Mouse (Mus musculus): ENCODE data around the gene Cmtm5. TPM values are rescaled to one million over a fixed set of nuclear protein-coding genes. Genes with fewer than 3 reads are reported as not detected.
A peak's percentile ranks its signal among the peaks of the same experiment; 100 is the strongest.

The Cmtm5 gene
- polyA plus RNA-seq, 1 experiment from 2014 or later, result 3.2 TPM

DNA sequence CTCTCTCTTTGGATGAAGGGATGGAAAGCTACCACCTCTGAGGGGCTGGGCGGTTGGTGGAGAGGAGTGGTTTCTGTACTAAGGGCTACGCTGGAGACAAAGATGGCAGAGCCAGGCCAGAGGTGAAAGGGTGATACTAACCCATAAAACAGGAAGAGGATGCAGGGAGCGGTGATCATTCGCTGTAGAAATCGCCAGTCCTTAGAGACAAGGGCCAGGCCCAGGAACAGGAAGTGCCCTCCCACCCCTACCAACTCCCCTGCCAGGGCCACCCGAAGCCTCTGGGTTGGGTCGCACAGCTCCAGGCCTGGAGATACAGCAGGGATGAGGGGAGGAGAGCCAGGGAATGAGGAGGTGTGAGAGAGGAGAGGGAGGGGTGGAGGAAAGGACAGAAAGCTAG, 27.4 kb upstream of the Cmtm5 start:
- 81% methylated on average over 7 of the region's 7 CpGs for WGBS
- DNase-seq (ENCODE audit: low spot score), result no peak

DNA sequence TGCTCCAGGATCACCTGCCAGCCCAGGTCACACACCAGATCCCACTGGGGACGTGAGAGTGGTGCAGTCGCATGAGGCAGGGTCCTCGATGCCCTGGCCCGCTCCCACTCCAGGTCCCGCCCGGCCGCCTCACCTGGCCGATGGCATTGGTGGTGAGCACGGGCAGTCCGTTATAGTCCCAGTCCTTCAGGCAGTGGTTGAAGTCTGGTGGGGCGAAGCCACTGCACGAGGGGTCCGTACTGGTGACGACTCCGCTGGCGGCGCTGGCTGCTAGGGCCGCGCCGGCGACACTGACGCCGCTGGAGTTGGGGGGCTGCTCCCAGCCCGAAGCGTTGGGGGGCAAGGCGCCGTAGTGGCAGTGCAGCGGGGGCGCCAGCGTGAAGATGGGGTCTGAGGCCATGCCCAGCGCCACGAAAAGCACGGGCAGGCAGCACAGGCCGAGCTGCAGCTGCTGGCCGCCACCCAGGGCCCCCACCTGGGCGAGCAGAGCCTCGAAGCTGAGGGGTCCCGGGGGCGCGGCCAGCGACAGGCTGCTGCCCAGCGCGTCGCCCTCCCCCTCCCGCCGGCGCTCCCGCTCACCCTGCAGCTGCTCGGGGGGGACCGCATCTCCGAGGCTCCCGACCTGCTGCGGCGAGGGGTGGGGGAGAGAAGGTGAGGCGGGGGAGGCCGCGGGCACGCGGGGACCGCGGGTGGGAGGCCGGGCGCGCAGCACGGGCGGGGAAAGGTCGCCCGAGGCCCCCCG, 23.8 kb upstream of the Cmtm5 start:
- no peaks in the 10 kb centered on the region for H3K27me3 ChIP-seq (ENCODE audit: control insufficient read depth, insufficient read depth, low read length)
- H3K4me1 ChIP-seq (ENCODE audit: control insufficient read depth, insufficient read depth, low read length), result peaks cover 3% of the 10 kb centered on the region; the same call in 1 of the 2 replicates
- H3K9ac ChIP-seq (ENCODE audit: low read length), result peak overlapping the region; percentile 92
- peak overlapping the region; percentile 84 for H3K4me2 ChIP-seq (ENCODE audit: low read depth, severe bottlenecking)
- ATAC-seq (ENCODE audit: insufficient number of reproducible peaks, low FRiP score, low TSS enrichment, low read depth) (peak; percentile 52), DNase-seq (ENCODE audit: low spot score) (peak; percentile 44)
- H3K27ac ChIP-seq (replicated peaks; ENCODE audit: low read depth, low read length), result peak overlapping the region; percentile 72
- WGBS, result 3% methylated on average over 50 of the region's 69 CpGs
- H3K36me3 ChIP-seq (ENCODE audit: control insufficient read depth, insufficient read depth, low read length), result peaks cover 11% of the 10 kb centered on the region
- H3K4me3 ChIP-seq (ENCODE audit: low read depth, low read length), result peak overlapping the region; percentile 96
- no peaks in the 10 kb centered on the region for H3K9me3 ChIP-seq (ENCODE audit: control insufficient read depth, low read length)

More for the DNA sequence above, 27.4 kb upstream of the Cmtm5 start:
- Histone ChIP-seq H3K27ac (replicated peaks; ENCODE audit: low read depth, low read length) (no peak overlapping the region), H3K4me2 (ENCODE audit: low read depth, severe bottlenecking) (no peak overlapping the region), H3K4me1 (ENCODE audit: control insufficient read depth, insufficient read depth, low read length) (peaks cover 3% of the 10 kb centered on the region; the same call in 1 of the 2 replicates), H3K4me3 (ENCODE audit: low read depth, low read length) (no peak overlapping the region), H3K27me3 (ENCODE audit: control insufficient read depth, insufficient read depth, low read length) (no peaks in the 10 kb centered on the region), H3K36me3 (ENCODE audit: control insufficient read depth, insufficient read depth, low read length) (peaks cover 8% of the 10 kb centered on the region), H3K9ac (ENCODE audit: low read length) (no peak overlapping the region), H3K9me3 (ENCODE audit: control insufficient read depth, low read length) (no peaks in the 10 kb centered on the region)
- ATAC-seq (ENCODE audit: insufficient number of reproducible peaks, low FRiP score, low TSS enrichment, low read depth), result no peak

DNA sequence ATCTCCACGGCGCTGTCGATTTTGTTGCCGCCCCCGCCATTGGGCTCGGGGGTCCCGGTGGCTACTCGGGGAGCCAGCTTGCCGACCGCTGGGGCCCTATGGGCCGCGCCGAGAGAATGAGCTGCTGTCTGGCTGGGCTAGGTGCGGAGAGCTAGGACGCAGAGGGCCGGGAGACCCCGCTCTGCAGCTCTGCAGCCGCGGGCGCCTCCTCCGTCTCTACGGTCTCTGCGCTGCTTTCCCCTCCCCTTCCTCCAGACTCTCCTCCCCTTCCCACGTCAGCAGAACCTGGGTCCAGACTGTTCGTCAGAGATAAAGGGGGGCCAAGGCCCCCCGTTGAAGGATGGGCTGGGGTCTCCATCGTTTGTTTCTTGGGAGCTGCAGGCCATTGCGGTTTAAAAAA, 23.2 kb upstream of the Cmtm5 start, which contains the start of gene Slc22a17:
TSS of gene Slc22a17 (minus strand) at position 247 of the 400 bp plus-strand sequence.
- H3K27me3 ChIP-seq (ENCODE audit: control insufficient read depth, insufficient read depth, low read length), result no peaks in the 10 kb centered on the region
- WGBS, result under 1% methylated on average over 28 of the region's 28 CpGs
- no peaks in the 10 kb centered on the region for H3K9me3 ChIP-seq (ENCODE audit: control insufficient read depth, low read length)
- H3K4me3 ChIP-seq (ENCODE audit: low read depth, low read length), result peak within 1 kb of the TSS; percentile 96
- peak; percentile 91 for ATAC-seq (ENCODE audit: insufficient number of reproducible peaks, low FRiP score, low TSS enrichment, low read depth)
- peak within 1 kb of the TSS; percentile 84 for H3K4me2 ChIP-seq (ENCODE audit: low read depth, severe bottlenecking)
- peaks cover 13% of the 10 kb centered on the region for H3K36me3 ChIP-seq (ENCODE audit: control insufficient read depth, insufficient read depth, low read length)
- H3K27ac ChIP-seq (replicated peaks; ENCODE audit: low read depth, low read length), result peak within 1 kb of the TSS; percentile 72
- H3K9ac ChIP-seq (ENCODE audit: low read length), result peak within 1 kb of the TSS; percentile 92
- peak; percentile 86 for DNase-seq (ENCODE audit: low spot score)
- H3K4me1 ChIP-seq (ENCODE audit: control insufficient read depth, insufficient read depth, low read length), result peaks cover 3% of the 10 kb centered on the region; the same call in 1 of the 2 replicates

DNA sequence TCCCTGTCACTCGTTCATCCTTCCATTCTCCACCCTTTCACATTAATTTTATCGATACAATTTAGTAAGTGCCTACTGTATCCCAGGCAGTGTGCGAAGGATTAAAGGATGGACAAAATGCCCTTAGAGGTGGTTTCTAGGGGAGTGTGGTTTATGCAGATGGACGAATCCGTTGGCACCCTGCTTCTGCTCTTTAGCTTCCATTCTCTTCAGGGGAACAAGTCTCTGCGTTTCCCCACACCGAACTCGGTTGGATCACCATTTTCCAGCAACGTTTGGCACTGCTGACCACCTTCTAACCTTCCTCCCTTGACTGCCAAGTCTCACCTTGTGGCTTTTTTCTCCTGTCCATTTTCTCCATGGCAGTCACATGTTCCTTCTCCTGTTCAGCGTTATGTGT, 22.7 kb upstream of the Cmtm5 start:
- H3K36me3 ChIP-seq (ENCODE audit: control insufficient read depth, insufficient read depth, low read length), result peaks cover 11% of the 10 kb centered on the region

DNA sequence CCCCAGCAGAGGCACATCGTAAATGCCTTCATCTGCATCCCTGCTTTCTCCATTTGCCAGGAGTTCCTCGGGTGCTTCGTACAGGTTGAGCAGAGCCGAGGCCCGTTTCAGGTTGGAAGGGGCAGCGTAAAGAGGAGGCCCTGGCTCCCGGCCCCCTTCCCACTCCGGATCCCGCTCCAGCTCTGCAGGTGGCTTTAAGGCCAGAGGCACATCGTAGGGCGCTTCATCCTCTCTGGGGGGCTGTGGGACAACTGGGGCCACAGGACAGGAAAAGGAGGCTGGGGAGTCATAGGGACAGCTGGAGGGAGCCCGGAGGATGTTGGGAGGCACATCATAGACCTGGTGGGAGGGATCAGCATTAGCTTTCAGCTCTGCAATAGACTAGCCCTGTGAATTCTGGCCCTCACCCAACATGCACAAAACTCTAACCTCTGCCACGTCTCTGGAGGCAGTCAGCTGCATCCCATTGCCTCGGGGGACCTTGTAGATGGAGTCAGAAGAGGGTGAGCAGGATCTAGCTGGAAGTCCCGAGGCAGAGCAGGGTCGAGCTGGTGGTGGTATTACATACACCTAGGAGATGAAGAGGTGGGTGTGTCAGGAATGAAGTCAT, 15.9 kb upstream of the Cmtm5 start:
- no peak overlapping the region for H3K4me3 ChIP-seq (ENCODE audit: low read depth, low read length)
- ATAC-seq (ENCODE audit: insufficient number of reproducible peaks, low FRiP score, low TSS enrichment, low read depth), result no peak
- H3K4me2 ChIP-seq (ENCODE audit: low read depth, severe bottlenecking), result no peak overlapping the region
- no peak overlapping the region for H3K9ac ChIP-seq (ENCODE audit: low read length)
- H3K27ac ChIP-seq (replicated peaks; ENCODE audit: low read depth, low read length), result no peak overlapping the region
- H3K4me1 ChIP-seq (ENCODE audit: control insufficient read depth, insufficient read depth, low read length), result peaks cover 4% of the 10 kb centered on the region; the same call in 1 of the 2 replicates
- peaks cover 10% of the 10 kb centered on the region; the same call in 1 of the 2 replicates for H3K9me3 ChIP-seq (ENCODE audit: control insufficient read depth, low read length)
- no peaks in the 10 kb centered on the region for H3K27me3 ChIP-seq (ENCODE audit: control insufficient read depth, insufficient read depth, low read length)
- 91% methylated on average over 16 of the region's 16 CpGs for WGBS
- peaks cover 23% of the 10 kb centered on the region for H3K36me3 ChIP-seq (ENCODE audit: control insufficient read depth, insufficient read depth, low read length)
- no peak for DNase-seq (ENCODE audit: low spot score)

More for the DNA sequence above, 22.7 kb upstream of the Cmtm5 start:
- peak overlapping the region; percentile 84 for H3K4me2 ChIP-seq (ENCODE audit: low read depth, severe bottlenecking)
- peaks cover 3% of the 10 kb centered on the region; the same call in 1 of the 2 replicates for H3K4me1 ChIP-seq (ENCODE audit: control insufficient read depth, insufficient read depth, low read length)
- no peak overlapping the region; the same call in 1 of the 2 replicates for H3K27ac ChIP-seq (replicated peaks; ENCODE audit: low read depth, low read length)
- H3K9ac ChIP-seq (ENCODE audit: low read length), result peak overlapping the region; percentile 92
- DNase-seq (ENCODE audit: low spot score) (no peak), ATAC-seq (ENCODE audit: insufficient number of reproducible peaks, low FRiP score, low TSS enrichment, low read depth) (no peak)
- H3K9me3 ChIP-seq (ENCODE audit: control insufficient read depth, low read length), result no peaks in the 10 kb centered on the region
- no peaks in the 10 kb centered on the region for H3K27me3 ChIP-seq (ENCODE audit: control insufficient read depth, insufficient read depth, low read length)
- H3K4me3 ChIP-seq (ENCODE audit: low read depth, low read length), result peak overlapping the region; percentile 96
- 16% methylated on average over 10 of the region's 10 CpGs for WGBS

DNA sequence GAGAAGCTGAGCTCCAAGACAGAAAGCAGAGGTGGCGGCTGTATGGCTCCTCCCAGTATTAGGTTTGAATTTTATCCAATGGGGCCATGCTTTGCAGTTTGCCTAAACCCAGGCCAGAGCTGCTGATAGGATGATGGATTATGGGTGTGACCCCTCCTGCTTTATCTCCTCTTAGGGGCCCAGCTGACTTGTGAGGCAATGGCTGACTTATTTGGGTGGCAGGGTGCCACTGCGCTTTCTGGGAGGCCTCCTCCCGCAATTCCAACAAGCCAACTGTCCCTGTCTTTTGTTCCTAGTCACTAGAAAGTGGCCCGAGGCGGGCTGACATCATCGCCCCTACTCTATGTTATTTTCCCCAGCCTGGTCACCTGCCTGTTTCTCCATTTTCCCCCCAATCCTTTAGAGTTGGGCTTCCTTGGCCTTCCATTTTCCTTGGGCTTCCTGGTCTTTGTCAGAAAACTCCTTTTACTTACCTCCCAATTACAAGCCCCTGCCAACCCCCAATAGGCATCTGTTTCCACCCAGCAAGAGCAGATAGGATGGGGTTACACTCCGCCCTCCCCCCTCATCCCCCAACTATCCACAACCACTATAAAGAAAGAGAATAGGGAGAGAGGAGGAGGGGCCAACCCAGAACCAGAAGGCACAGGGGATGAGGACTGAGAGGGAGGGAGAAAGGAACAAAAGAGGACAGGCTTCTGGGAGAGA, 11.3 kb upstream of the Cmtm5 start:
- peak overlapping the region; percentile 53 for H3K4me3 ChIP-seq (ENCODE audit: low read depth, low read length)
- peak overlapping the region; percentile 99 for H3K27ac ChIP-seq (replicated peaks; ENCODE audit: low read depth, low read length)
- peaks cover 15% of the 10 kb centered on the region for H3K36me3 ChIP-seq (ENCODE audit: control insufficient read depth, insufficient read depth, low read length)
- DNase-seq (ENCODE audit: low spot score) (peak; percentile 72), ATAC-seq (ENCODE audit: insufficient number of reproducible peaks, low FRiP score, low TSS enrichment, low read depth) (peak; percentile 50; the same call in 1 of the 2 replicates)
- peak overlapping the region; percentile 92 for H3K9ac ChIP-seq (ENCODE audit: low read length)
- H3K27me3 ChIP-seq (ENCODE audit: control insufficient read depth, insufficient read depth, low read length), result no peaks in the 10 kb centered on the region
- peaks cover 20% of the 10 kb centered on the region for H3K4me1 ChIP-seq (ENCODE audit: control insufficient read depth, insufficient read depth, low read length)
- peaks cover 10% of the 10 kb centered on the region; the same call in 1 of the 2 replicates for H3K9me3 ChIP-seq (ENCODE audit: control insufficient read depth, low read length)
- WGBS, result 12% methylated on average over 7 of the region's 7 CpGs
- peak overlapping the region; percentile 83 for H3K4me2 ChIP-seq (ENCODE audit: low read depth, severe bottlenecking)

DNA sequence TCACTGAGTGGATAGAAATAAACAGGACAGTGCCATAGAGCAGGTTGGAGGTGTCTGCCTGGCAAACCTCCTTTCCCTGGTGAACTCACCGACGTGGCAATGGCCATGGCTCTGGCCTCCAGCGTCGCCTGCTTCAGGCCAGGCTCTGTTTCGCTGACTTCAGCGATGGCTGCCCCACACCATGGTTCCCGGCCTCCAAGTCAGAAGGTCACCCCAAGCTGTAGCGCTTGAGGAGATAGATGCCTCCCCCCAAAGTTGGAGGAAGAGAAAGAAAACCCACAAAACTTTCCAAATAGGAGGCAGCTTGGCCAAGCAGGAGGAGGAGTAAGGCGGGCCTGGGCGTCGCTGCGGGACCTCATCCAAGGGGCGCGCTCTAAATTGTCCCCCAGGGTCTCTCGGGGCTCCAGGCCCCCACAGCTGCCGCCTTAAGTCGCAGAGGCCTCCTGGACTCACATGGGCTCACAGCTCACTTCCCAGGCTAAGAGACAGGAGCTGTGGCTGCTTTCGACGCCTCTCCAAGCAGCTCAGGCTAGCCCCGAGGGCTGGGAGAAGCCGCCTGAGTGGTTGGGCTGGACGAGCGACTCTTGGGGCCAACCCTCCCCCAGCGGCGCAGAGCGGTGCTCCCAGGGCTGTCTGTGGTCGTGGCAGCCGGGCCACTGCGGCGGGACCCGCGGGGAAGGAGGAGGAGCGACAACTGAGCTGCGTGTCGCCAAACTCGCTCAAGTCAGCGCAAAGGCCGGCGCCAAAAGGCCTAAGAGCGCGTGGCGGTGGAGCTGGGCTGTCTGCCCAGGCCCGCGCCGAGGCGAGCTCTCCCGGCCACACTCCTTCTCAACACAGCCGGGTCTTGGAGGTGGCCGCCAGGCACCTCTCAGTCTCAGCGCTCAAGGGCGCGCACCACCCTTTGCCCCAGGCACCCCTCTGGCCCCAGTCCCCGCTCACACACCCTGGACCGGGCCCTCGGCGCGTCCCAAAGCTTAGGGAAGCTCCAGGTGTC, 10.4 kb upstream of the Cmtm5 start, which contains the start of gene Efs:
TSS of gene Efs (minus strand) at position 778 of the 994 bp plus-strand sequence.
- peak; percentile 58 for ATAC-seq (ENCODE audit: insufficient number of reproducible peaks, low FRiP score, low TSS enrichment, low read depth)
- Histone ChIP-seq H3K4me2 (ENCODE audit: low read depth, severe bottlenecking) (peak within 1 kb of the TSS; percentile 83), H3K9ac (ENCODE audit: low read length) (peak within 1 kb of the TSS; percentile 92), H3K4me1 (ENCODE audit: control insufficient read depth, insufficient read depth, low read length) (peaks cover 20% of the 10 kb centered on the region), H3K27me3 (ENCODE audit: control insufficient read depth, insufficient read depth, low read length) (no peaks in the 10 kb centered on the region), H3K36me3 (ENCODE audit: control insufficient read depth, insufficient read depth, low read length) (peaks cover 10% of the 10 kb centered on the region; the same call in 1 of the 2 replicates), H3K9me3 (ENCODE audit: control insufficient read depth, low read length) (peaks cover 10% of the 10 kb centered on the region; the same call in 1 of the 2 replicates), H3K4me3 (ENCODE audit: low read depth, low read length) (peak within 1 kb of the TSS; percentile 53), H3K27ac (replicated peaks; ENCODE audit: low read depth, low read length) (peak within 1 kb of the TSS; percentile 99)
- under 1% methylated on average over 56 of the region's 57 CpGs for WGBS
- DNase-seq (ENCODE audit: low spot score), result peak; percentile 81
